Comparison of ENCODE assay signal across 29 mouse cellular contexts in the genomic region with DNA sequence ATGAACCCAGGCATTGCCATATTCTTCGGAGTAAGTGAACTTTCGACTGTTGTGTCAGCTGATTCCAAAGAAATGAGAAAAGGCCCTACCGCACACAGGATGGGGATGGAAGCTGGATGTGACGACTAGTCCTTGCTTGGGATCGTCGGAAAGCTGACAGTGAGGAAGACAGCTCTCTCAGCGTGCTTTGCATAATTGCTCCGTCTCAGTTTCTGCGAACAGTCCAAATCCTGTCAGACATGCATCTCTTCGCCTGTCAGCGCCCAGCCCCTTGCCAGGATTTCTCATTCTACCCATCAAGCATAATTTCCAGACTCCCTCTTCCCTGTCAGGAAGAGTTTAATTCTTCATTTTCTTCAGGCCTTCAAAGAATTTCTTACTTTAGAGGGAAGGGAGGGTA. TPM values are rescaled to one million over a fixed set of nuclear protein-coding genes. Genes with fewer than 3 reads are reported as not detected.
A peak's percentile ranks its signal among the peaks of the same experiment; 100 is the strongest.
DNase-seq lines count a peak whose midpoint lies in the region; ATAC-seq and TF ChIP-seq lines count a peak whose summit lies in the region.
"Had no signal": no experiment of that assay in that cellular context is flagged by ENCODE, and none has a peak within 500 bp of the region (broad histone marks: within the 10 kb centered on the region; RNA-seq: fewer than 3 reads in every experiment).

No protein-coding gene starts in this region.

- H3K4me1 ChIP-seq in cerebellum, adult 2 months (ENCODE audit: control insufficient read depth, insufficient read depth, low read length): peaks cover 6% of the 10 kb centered on the region
- H3K4me1 ChIP-seq in hindbrain, postnatal 0 days (ENCODE audit: insufficient read depth, low read length): no peaks in the 10 kb centered on the region
- no peaks in the 10 kb centered on the region; the same call in 1 of the 2 replicates for H3K4me1 ChIP-seq in hindbrain, embryonic 10.5 days (replicated peaks)
- H3K4me1 ChIP-seq in midbrain, embryonic 12.5 days: no peaks in the 10 kb centered on the region
- H3K4me1 ChIP-seq: hindbrain, embryonic 12.5 days had no signal

- peak; percentile 41 to 43 for DNase-seq in cerebellum, postnatal 10 days
- no peak for DNase-seq in cerebellum, adult 2 months
- DNase-seq in hindbrain, postnatal 0 days (ENCODE audit: low spot score): peak; percentile 39
- no peak for DNase-seq in hindbrain, embryonic 10.5 days (ENCODE audit: low spot score)
- DNase-seq in adrenal gland, postnatal 25 days: no peak
- DNase-seq in thymus, postnatal 36 days: no peak
- DNase-seq: adrenal gland, postnatal 14 days; cerebellum, adult 18-20 months; gastrocnemius, postnatal 25 days; heart, adult 2 months; heart, postnatal 14 days; kidney, adult 18-20 months; kidney, postnatal 4 days; liver, embryonic 13.5 days; lung, adult 2 months; lung, postnatal 14 days; right cerebral cortex, postnatal 14 days had no signal

- no peak for TF ChIP-seq CTCF in cerebellum, adult 2 months (IDR thresholded peaks at IDR 0.05; ENCODE audit: borderline replicate concordance, insufficient read depth, low read depth, low read length)
- TF ChIP-seq CTCF in hindbrain, postnatal 0 days (IDR thresholded peaks at IDR 0.05; ENCODE audit: low read depth): no peak

- no peaks in the 10 kb centered on the region for H3K27me3 ChIP-seq in cerebellum, adult 2 months (ENCODE audit: control insufficient read depth, insufficient read depth, low read length)
- no peaks in the 10 kb centered on the region for H3K27me3 ChIP-seq in hindbrain, postnatal 0 days (ENCODE audit: insufficient read depth, low read length)
- H3K27me3 ChIP-seq in hindbrain, embryonic 10.5 days (ENCODE audit: insufficient read depth, poor library complexity, severe bottlenecking): no peaks in the 10 kb centered on the region
- H3K27me3 ChIP-seq in midbrain, embryonic 12.5 days: 0 out of 2 replicates have a peak, but pooled peaks cover 5% of the 10 kb centered on the region
- H3K27me3 ChIP-seq: heart, embryonic 13.5 days; hindbrain, embryonic 12.5 days; liver, embryonic 13.5 days had no signal

- no peak overlapping the region for H3K4me3 ChIP-seq in cerebellum, adult 2 months (replicated peaks; ENCODE audit: insufficient read depth, low read depth, low read length)
- no peak overlapping the region for H3K4me3 ChIP-seq in hindbrain, postnatal 0 days (ENCODE audit: low read length)
- no peak overlapping the region for H3K4me3 ChIP-seq in hindbrain, embryonic 10.5 days
- H3K4me3 ChIP-seq in midbrain, embryonic 12.5 days: no peak overlapping the region
- H3K4me3 ChIP-seq: heart, adult 2 months; heart, embryonic 13.5 days; hindbrain, embryonic 12.5 days; liver, embryonic 13.5 days had no signal

- ATAC-seq in hindbrain, postnatal 0 days: 0 out of 2 replicates have a peak, but pooled peaks have one; percentile 25
- peak; percentile 75 for ATAC-seq in midbrain, embryonic 12.5 days (ENCODE audit: low FRiP score, low read depth)
- ATAC-seq: inflammation-experienced regulatory T-cells, adult 6 months had no signal

- 62% methylated on average over 11 of the region's 11 CpGs for WGBS in cerebellum, adult 2 months
- WGBS in hindbrain, postnatal 0 days: 60% methylated on average over 11 of the region's 11 CpGs
- 91% methylated on average over 11 of the region's 11 CpGs for WGBS in hindbrain, embryonic 10.5 days
- WGBS in midbrain, embryonic 12.5 days: 64% methylated on average over 11 of the region's 11 CpGs

- no peak overlapping the region for H3K4me2 ChIP-seq in hindbrain, postnatal 0 days (ENCODE audit: low read depth, low read length)
- H3K4me2 ChIP-seq in midbrain, embryonic 12.5 days (replicated peaks): no peak overlapping the region; the same call in 1 of the 2 replicates
- H3K4me2 ChIP-seq: heart, embryonic 13.5 days; hindbrain, embryonic 12.5 days; liver, embryonic 13.5 days had no signal

- no peak overlapping the region for H3K9ac ChIP-seq in hindbrain, postnatal 0 days (replicated peaks; ENCODE audit: low read length)
- H3K9ac ChIP-seq in midbrain, embryonic 12.5 days (replicated peaks): no peak overlapping the region
- H3K9ac ChIP-seq: heart, embryonic 13.5 days; hindbrain, embryonic 12.5 days; liver, embryonic 13.5 days had no signal

- H3K9me3 ChIP-seq in hindbrain, postnatal 0 days (ENCODE audit: low read length): no peaks in the 10 kb centered on the region
- no peaks in the 10 kb centered on the region for H3K9me3 ChIP-seq in hindbrain, embryonic 10.5 days
- H3K9me3 ChIP-seq in midbrain, embryonic 12.5 days: no peaks in the 10 kb centered on the region
- H3K9me3 ChIP-seq: heart, embryonic 13.5 days; hindbrain, embryonic 12.5 days; liver, embryonic 13.5 days had no signal

- no peak for TF ChIP-seq POLR2A in cerebellum, adult 2 months (IDR thresholded peaks at IDR 0.05; ENCODE audit: borderline replicate concordance, insufficient read depth, low read length)

- no peak overlapping the region for H3K27ac ChIP-seq in cerebellum, adult 2 months (ENCODE audit: insufficient read depth, low read length)
- no peak overlapping the region for H3K27ac ChIP-seq in hindbrain, postnatal 0 days
- H3K27ac ChIP-seq in hindbrain, embryonic 10.5 days: no peak overlapping the region
- no peak overlapping the region for H3K27ac ChIP-seq in midbrain, embryonic 12.5 days (replicated peaks)
- H3K27ac ChIP-seq: heart, adult 2 months; heart, embryonic 13.5 days; hindbrain, embryonic 12.5 days; liver, embryonic 13.5 days had no signal

- no peaks in the 10 kb centered on the region for H3K36me3 ChIP-seq in hindbrain, postnatal 0 days (ENCODE audit: insufficient read depth, low read length)
- H3K36me3 ChIP-seq in hindbrain, embryonic 10.5 days: no peaks in the 10 kb centered on the region
- no peaks in the 10 kb centered on the region for H3K36me3 ChIP-seq in midbrain, embryonic 12.5 days
- H3K36me3 ChIP-seq: heart, embryonic 13.5 days; hindbrain, embryonic 12.5 days; liver, embryonic 13.5 days had no signal

RNA-seq across cellular contexts. Expression of a gene that starts 20.1 kb away (rescaled TPM):
- polyA plus RNA-seq in cerebellum, adult 2 months (2012; rRNA removed): not detected in 2 replicates
- not detected in 2 replicates for total RNA-seq in hindbrain, postnatal 0 days (2014; rRNA removed)
- not detected in 2 replicates for polyA plus RNA-seq in hindbrain, postnatal 0 days (2015; fragmentation: Nextera tagmentation; extraction: Ambion mirVana)
- polyA plus RNA-seq in hindbrain, embryonic 10.5 days (2016; fragmentation: Nextera tagmentation; extraction: Ambion mirVana): not detected in 2 replicates
- polyA plus RNA-seq in midbrain, embryonic 12.5 days (2016; fragmentation: Nextera tagmentation; extraction: Ambion mirVana): not detected in 2 replicates
- not detected in 2 replicates for total RNA-seq in adrenal gland, postnatal 25 days (2021)
- total RNA-seq: adrenal gland, postnatal 14 days; common myeloid progenitor, adult 5-6 weeks; gastrocnemius, postnatal 25 days; heart, adult 2 months; heart, postnatal 14 days; left cerebral cortex, postnatal 25 days; megakaryocyte, adult 5-6 weeks had no signal
- polyA plus RNA-seq: heart, adult 2 months; heart, embryonic 13.5 days; hindbrain, embryonic 12.5 days; inflammation-experienced regulatory T-cells, adult 6 months; kidney, embryonic 16.5 days; limb, embryonic 14.5 days; liver, embryonic 13.5 days; lung, adult 2 months; neural tube, embryonic 11.5 days; spleen, adult 2 months; testis, adult 2 months had no signal

RNA-seq across cellular contexts. Expression of a gene that starts 22.8 kb away (rescaled TPM):
- polyA plus RNA-seq in cerebellum, adult 2 months (2012; rRNA removed): not detected in 2 replicates
- total RNA-seq in hindbrain, postnatal 0 days (2014; rRNA removed): not detected in 2 replicates
- polyA plus RNA-seq in hindbrain, postnatal 0 days (2015; fragmentation: Nextera tagmentation; extraction: Ambion mirVana): not detected in 2 replicates
- 0.13 TPM in 1 of 2 replicates, not detected in the other for polyA plus RNA-seq in hindbrain, embryonic 10.5 days (2016; fragmentation: Nextera tagmentation; extraction: Ambion mirVana)
- polyA plus RNA-seq in midbrain, embryonic 12.5 days (2016; fragmentation: Nextera tagmentation; extraction: Ambion mirVana): 0.14 and 0.31 TPM in 2 replicates
- total RNA-seq in adrenal gland, postnatal 25 days (2021): not detected in 2 replicates
- total RNA-seq: adrenal gland, postnatal 14 days; common myeloid progenitor, adult 5-6 weeks; gastrocnemius, postnatal 25 days; heart, adult 2 months; heart, postnatal 14 days; left cerebral cortex, postnatal 25 days; megakaryocyte, adult 5-6 weeks had no signal
- polyA plus RNA-seq: heart, adult 2 months; heart, embryonic 13.5 days; hindbrain, embryonic 12.5 days; limb, embryonic 14.5 days; liver, embryonic 13.5 days; lung, adult 2 months; spleen, adult 2 months; testis, adult 2 months had no signal

RNA-seq across cellular contexts. Expression of a gene that starts 48.2 kb away (rescaled TPM):
- 43.1 and 47.2 TPM in 2 replicates for polyA plus RNA-seq in cerebellum, adult 2 months (2012; rRNA removed)
- total RNA-seq in hindbrain, postnatal 0 days (2014; rRNA removed): 88.2 and 98.6 TPM in 2 replicates
- polyA plus RNA-seq in hindbrain, postnatal 0 days (2015; fragmentation: Nextera tagmentation; extraction: Ambion mirVana): 20.7 TPM in 2 replicates
- 27.6 and 34.5 TPM in 2 replicates for polyA plus RNA-seq in hindbrain, embryonic 10.5 days (2016; fragmentation: Nextera tagmentation; extraction: Ambion mirVana)
- 40.7 and 45.3 TPM in 2 replicates for polyA plus RNA-seq in midbrain, embryonic 12.5 days (2016; fragmentation: Nextera tagmentation; extraction: Ambion mirVana)
- 56.4 and 58.6 TPM in 2 replicates for total RNA-seq in adrenal gland, postnatal 25 days (2021)

Comparison
In these comparisons a context has a peak if more than half of its experiments do, and no peak if none do; other contexts are left out.
1. DNase-seq: peak in cerebellum, postnatal 10 days (2 of 2) and hindbrain, postnatal 0 days (single experiment); none in cerebellum, adult 2 months (0 of 2), hindbrain, embryonic 10.5 days (single experiment), adrenal gland, postnatal 25 days (single experiment) and thymus, postnatal 36 days (0 of 2).